Mouse (Mus musculus): Measurements from ENCODE around the gene Zkscan2.

The Zkscan2 gene

DNA sequence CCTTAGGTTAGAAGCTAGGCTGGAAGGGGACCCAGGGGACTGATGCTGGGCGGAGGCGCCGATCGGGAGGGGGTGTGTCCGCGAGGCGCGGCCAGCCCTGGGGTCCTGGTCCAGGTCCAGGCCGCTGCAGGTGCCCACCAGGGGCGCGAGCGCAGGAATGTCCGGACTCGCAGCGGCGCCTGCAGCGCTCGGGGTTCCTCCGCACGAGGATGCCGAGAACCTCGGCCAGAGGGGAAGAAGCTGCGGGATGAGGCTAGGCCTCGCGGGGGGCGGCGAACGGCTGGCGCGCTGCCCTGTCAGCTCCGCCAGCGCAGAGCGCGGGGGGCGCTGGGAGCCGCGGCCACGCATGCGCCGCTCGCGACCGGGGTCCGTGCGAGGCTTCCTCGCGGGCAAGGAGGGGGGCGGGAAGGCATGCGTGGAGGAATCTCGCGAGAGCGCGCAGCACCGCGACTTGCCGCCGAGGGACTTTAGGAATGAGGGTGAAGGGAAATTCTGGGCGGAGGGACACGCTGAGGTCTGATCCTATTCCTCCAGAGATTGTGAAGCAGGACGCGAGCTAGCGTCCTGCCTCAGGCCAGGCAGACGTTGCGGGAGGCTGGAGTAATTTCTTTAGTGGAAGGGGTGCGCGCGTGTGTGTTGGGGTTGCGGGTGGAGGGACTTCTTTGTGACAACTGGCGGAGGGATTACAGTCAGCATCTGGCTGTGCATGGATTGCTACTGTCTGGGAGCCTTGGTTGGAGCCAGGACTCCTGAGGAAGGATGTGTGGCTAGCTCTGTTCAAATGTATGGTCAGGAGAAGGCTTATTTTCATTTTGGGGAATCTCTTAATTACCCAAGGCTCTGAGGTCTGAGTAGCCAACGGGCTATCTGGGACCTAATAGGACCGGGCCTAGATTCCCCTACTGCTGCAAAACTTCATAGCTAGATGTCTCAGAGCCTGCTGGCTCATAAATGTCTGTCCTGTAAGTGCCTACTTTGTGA is at the start of gene Zkscan2:
Gene Zkscan2, minus strand, starts transcription at position 211 of the 981 bp plus-strand sequence.
- peak; percentile 8 for DNase-seq (ENCODE audit: low read depth, low spot score)

DNA sequence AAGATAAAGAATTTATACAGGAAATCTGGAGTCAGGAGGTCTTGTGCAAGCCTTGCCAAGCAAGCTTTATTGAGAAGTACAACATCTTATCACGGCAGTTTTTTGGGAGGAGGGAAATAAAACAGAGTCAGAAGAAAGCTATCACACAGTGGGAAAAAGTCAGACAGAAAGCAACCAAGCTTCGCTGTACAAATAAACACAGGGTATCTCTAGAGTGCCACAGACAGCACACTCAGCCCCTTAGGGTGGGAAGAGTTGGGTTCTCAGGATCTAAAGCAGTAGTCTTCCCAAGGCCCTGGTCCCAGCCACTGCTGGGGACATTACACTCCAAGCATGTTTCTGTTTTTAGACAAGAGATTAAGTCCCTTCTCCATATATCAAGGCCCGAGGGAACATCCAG is 28.9 kb upstream of the Zkscan2 start:
- DNase-seq (ENCODE audit: low read depth, low spot score): no peak

DNA sequence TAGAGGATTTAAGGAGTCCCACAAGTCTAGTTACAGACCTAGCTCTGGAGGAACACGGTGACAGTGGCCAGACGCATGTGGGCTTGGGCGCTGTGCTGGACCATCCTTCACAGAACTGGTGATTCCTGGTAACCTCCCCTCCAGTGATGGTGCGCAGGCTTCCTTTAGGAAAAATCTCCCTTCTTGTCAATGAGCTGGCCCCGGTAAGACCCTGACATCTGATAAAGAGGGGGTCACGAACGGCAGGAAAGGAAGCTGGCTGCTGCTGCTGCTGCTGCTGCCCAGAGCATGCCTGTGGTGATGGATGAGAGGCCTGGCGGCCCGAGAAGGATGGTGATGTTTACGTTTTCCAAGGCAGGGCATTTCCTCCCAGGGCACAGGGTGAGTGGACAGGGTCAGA is 25.5 kb upstream of the Zkscan2 start:
- no peak for DNase-seq (ENCODE audit: low read depth, low spot score)

DNA sequence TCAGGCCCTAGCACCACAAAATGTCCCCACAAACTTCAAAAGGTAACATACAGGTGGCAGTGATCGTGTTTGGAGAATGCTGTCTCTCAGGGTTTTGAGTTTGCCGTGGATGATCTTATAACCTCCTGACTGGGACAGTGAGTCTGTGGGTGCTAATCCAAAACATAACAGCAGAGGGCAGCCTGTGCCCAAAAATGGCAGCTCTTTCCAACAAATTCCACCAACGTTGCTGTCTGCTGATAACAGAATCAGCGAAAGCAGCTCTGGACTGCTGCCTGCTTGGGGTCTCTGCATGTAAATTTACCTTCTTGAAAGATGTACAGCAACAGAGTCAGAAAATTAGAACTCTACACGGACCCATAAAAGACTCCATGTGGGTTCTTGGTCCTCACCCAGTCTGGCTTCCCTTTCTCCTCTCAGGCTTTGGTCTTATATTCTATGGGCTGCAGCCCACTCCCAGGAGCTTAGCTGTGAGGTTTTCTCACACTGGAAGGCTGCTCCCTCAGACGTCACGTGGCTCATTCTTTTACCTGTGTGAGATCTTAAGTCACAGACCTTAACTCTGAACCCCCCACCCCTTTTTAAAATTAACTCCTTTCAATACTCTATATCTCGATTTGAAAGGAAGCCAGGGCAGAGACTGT is 24.1 kb upstream of the Zkscan2 start:
- DNase-seq (ENCODE audit: low read depth, low spot score): no peak

DNA sequence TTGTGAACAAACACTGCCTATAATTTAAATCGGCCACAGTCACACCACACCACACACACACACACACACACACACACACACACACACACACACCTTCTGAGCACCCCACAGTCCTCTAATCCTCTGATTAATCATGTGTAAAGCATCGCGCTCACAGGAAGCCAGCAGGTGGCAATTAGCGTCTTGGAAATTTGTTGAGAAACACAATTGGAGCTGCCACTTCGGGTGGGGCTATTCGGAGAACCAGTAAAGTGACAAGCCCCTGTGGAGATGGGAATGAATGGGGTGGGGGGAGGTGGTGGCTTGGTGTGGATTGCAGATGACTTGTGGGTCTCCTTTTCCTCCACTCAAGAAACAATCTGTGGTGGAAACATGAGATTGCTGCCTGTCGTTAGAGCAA is 7.7 kb upstream of the Zkscan2 start:
- no peak for DNase-seq (ENCODE audit: low read depth, low spot score)

DNA sequence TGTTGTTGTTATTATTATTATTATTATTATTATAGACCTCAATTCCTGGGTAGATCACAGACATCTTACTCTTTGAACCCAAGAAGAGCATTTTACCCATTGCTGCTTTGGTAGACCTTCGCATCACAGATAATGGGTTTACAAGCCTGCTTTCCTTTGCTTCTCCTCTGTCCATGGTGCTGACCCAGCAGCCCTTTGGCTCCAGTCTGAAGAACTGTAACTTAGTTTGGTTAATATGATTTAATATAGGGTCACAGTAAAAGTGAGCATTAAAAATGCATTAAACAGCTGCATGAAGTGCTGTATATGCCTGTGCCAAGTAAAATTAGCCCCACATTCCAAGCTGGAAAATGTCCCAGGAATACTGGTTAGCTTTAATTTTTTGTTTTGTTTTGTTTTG is 3.1 kb upstream of the Zkscan2 start:
- no peak for DNase-seq (ENCODE audit: low read depth, low spot score)

DNA sequence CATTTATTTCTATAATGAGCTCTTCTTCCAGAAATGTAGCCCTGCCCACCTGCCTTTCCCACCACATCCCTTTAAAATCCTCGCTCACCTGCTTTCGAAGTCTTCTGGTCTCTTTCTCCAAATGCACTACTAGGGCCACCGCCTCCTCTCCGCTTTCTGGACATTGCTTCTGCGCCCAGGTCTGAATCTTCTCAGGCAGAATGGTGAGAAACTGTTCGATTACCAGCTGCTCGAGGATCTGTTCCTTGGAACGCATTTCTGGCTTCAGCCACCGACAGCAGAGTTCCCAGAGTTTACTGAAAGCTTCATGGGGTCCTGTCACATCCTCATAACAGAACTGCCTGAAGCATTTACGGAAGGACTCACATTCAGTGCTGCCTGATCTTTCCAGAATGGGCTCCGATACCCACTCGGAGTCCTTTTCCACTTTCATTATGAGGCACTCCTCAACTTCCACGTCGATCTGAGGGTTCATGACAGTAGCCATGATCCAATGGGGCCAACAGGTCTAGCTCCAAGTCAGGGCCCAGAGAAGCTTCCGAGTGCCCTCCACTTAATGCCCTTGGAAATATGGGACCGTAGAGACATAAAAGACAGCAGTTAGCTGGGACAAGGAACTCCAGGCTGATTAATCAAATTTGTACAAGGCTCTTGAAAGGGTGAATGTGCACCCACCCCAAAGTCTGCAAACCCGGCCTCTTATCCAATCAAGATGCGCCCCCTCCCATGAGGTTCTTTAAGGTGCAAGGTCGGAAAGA is 589 bp downstream of the Zkscan2 start:
- no peak for DNase-seq (ENCODE audit: low read depth, low spot score)

DNA sequence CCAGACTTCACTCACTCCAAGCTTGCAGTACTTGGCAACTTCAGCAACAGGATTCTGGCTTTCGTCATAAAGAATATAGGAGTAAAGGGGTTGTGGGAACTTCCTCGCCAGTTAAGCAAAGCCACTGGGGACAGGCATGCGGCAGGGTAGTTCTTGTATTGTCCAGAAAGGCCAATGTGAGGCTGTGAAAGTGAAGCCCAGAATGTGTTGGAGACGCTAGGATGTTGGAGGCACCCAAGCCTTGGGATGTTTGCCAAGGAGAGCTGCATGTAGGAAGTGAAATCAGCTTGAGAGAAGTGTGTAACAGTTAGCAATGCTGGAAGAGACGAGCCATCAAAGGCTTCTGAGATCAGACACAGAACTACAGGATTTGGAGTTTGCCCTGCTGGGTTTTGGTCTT is 12.5 kb downstream of the Zkscan2 start:
- no peak for DNase-seq (ENCODE audit: low read depth, low spot score)

DNA sequence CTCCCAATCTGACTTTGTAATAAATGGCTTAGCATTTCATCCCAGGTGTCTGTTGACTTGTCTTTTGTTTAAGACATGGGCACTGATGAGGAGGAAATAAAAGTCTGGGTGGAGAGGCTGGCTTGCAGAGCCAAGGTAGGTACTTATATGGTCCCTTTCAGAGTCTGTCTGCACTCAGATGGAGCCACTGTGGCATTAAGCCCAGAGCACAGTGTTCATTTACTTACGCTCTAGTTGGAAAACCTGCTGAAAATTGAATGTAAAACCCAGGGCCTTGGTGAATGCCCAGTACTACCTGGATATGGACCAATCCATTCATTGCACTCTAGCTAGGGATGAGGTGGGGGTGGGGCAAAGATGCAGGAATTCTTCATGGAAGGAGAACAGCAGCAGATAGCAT is 32.3 kb downstream of the Zkscan2 start:
- no peak for DNase-seq (ENCODE audit: low read depth, low spot score)

DNA sequence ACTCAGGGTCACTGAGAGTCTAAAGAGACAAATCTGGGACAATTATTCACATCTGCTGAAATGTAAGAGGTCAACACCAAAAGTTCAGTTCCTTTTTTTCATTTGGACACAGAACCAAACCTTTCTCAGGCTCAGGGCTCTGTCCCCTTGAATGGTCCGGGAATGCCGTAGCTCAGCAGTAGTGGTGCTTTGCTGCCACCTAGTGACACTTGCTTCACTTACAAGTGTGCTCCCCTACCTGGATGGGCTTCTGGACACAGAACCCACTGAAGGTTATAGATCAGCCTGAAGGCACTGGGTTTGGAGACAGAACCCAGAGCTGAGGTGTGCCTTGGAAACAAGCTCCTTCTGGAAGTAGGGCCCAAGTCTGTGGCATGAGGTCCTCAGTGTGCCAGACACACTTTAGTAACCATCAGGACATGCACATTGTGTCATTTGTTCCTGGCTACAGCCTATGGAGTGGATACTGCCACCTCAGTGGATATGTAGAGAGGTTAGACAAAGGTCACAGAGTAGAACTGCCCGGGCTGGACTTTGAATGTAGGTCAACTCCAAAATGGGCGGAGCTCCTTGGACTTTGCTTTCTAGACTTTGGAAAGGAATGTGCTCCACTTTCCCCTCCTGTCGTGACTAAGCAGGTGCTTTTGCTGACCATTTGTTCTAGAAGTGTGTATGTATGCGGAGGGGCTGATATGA is 34.4 kb downstream of the Zkscan2 start:
- peak; percentile 61 for DNase-seq (ENCODE audit: low read depth, low spot score)

DNA sequence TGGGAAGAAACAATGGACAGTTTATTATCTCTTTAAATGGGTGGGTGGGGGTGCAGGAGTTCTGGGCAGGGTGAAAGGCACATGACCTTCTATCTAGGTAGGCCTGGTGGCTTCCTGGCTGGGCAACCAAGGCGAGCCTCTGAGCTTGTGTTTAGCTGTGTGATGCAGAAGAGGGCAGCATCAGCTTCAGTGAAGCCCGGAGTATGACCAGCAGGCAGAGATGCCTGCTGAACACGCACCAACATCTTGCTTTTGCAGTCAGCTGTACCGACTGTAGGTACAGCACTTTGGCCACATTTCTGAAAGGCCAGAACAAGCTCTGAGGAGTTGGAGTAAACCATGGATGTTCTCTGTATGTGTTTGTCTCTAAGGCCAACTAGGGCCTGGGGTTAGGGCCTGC is 36.7 kb downstream of the Zkscan2 start:
- DNase-seq (ENCODE audit: low read depth, low spot score): no peak

DNA sequence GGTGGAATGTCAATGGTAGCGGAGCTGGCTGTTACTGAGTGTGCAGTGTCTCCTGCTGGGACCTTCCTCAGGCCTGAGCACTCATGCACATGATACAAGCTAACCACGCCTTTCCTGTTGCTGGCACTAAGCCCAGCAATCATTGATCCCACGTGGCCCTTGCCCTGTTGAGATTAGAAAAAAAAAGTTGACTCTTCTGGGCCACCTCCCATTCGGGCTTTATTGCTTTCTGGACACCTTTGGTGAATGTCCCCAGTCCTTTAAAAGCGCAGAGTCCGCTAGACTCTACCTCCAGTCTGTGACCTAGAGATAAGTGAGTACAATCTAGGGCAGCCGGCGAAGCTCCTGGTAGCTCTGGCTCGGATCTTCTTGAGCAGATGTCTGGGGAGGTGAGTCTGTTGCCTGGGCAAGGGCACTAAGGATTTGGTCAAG is 38.2 kb downstream of the Zkscan2 start, which contains the start of gene Aqp8:
Gene Aqp8, plus strand, starts transcription at position 222 of the 432 bp plus-strand sequence.
- peak; percentile 13 for DNase-seq (ENCODE audit: low read depth, low spot score)

DNA sequence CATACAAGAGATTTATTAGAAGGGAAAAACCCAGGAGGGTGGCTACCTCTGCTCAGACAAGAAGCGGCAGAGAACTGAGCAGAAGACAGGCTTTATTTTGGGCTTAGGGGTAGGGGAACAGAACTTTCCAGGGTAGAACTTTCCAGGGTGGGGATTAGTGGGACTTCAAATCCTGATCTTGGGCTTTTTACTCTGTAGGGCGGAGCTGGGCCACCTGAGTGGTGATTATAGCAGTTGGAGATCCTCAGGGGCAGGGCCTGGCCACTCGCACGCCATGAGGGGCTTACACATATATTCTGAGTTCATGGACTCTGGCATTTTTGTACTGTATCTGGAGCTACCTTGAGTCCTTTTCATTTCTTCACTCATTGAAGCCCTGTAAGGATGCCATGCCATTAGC is 38.9 kb downstream of the Zkscan2 start:
- DNase-seq (ENCODE audit: low read depth, low spot score): no peak

DNA sequence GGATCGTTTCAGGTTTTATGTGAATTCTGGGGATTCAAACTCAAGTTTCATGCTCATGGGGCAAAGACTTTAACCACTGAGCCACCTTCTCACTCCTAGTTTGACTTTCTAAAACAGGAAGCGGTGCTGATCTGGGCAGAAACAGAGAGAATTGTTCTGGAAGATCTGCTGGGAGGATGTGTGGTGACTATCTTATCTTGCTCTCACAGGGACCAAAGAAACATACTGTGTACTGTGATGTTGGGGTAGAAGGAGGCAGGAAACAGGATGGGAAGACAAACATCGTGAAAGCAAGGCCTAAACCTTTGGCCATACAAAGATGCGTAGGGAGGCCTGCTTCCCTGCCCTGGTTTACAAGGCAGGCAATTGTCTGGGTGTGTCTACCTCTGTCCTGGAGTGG is 41.0 kb downstream of the Zkscan2 start:
- DNase-seq (ENCODE audit: low read depth, low spot score): no peak

DNA sequence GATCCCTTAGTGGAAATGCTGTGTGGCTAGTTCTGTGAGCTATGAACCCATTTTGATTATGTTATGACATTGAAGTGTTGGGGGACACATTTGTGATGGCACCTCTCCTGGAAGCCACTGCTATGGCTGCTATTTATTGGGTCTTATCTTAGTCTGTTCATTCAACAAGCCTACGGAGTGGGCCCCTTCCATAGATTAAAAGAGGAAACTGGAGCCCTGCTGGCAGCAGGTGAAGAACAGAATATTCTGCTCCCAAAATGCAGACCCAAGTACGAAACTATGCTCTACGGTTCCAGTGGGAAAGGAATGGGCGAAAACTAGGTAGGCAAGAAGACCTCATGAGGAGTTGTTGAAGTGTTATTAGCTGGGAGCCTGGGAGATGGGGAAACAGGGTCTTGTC is 41.9 kb downstream of the Zkscan2 start:
- DNase-seq (ENCODE audit: low read depth, low spot score): no peak

DNA sequence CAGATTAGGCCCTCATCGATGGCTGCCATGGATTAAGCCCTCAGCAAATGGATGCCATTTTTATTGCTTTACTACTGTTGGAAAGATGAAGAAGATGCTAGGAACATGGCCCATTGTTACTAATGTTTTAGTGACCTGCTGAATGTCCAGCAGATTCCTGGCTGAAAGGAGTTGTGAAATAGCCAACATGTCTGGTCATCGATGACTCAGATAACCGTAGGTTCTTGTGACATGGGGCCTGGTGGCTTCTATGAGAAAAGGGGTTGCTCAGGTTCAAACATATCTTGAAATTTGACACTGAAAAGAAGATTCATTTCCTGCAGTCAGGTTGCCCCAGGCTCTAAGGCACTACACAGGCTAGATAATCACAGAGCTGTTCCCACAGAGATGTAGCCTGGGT is 45.2 kb downstream of the Zkscan2 start:
- no peak for DNase-seq (ENCODE audit: low read depth, low spot score)

DNA sequence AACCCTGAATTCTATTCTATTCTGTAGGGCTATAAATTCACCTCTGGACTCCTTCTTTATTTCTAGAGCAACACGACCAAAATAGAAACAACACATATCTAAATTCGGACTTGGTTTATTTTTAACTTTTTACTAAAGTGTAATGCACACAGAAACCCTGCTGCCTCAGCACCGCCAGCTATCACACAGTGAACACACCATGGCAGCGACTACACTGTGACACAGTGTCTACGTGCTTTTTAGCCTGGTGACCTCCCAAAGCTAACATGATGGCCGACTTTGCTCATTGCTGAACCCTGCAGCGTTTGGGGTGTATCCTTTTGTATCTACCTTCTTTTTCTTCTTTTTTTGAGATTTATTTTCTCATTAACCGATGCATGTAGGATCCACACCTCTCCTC is 47.2 kb downstream of the Zkscan2 start:
- DNase-seq (ENCODE audit: low read depth, low spot score): peak; percentile 43

DNA sequence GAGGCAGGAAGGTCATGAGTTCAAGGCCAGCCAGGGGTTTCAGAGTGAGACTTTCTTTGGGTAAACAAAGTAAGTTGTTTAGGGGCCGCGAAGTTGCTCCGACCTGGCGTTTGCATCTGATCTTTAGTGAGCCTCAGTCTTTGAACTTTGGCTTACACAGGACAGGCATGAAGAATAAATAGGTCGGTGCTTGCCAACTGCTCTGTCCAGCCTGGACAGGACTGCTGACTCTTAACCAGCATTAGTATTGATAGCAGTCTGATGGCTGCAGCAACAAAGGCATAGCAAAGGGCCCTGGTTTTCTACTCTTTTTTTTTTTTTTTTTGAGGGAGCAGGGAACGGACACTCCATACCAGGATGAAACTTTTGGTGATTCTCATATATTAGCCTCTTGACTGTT is 47.7 kb downstream of the Zkscan2 start:
- DNase-seq (ENCODE audit: low read depth, low spot score): no peak

DNA sequence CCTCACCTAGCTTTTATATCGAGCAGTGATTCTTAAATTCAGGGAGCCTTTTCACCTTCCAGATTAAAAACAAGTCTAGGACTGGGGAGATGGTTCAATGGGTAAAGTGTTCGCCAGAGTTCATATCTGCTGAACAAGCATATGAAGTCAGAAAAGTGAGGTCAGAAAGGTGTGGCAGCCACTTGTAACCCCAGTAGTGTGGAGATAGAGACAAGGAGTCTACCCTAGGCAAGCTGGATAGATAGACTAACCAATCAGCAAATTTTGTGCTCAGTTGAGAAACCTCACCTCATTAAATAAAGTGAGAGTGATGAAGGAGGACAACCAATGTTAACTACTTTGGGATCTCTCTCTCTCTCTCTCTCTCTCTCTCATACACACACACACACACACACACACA is 49.7 kb downstream of the Zkscan2 start:
- no peak for DNase-seq (ENCODE audit: low read depth, low spot score)

DNA sequence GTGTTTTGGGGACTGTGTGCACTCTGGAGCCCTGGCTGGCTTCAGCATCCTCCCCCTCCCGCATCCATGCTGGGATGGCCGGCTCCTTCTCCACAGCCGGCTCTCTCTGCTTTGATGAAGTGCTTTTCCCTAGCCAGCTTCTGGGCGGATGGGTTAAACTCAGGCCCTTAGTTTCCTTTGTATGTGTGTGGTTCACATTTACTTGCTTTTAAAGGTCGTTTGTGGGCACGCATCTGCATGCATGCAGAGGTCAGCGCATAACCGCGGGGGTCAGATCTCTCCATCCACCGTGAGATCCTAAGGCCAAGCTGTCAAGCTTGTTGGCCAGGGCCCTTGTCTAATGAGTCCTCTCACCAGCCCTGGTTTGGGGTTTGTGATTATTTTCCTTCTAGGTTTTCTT is 50.6 kb downstream of the Zkscan2 start:
- DNase-seq (ENCODE audit: low read depth, low spot score): no peak

DNA sequence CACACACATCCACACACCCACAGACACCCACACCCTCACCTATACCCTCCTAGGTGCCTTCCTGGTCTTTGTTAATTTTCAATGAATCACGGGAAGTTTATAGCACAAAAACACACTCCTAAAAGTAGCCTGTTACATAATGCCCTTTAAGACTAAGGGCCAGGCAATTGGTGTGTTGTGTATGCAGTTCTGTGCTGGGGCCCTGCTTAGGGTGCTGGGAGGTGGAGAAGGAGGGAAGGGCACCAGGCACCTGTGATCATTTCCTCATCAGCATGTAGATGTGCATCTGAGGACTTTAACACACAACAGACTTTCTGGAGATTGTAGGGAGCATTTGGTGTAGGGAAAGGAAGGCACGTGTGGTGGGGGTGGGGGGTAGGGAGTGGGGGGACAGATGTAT is 51.5 kb downstream of the Zkscan2 start:
- no peak for DNase-seq (ENCODE audit: low read depth, low spot score)

DNA sequence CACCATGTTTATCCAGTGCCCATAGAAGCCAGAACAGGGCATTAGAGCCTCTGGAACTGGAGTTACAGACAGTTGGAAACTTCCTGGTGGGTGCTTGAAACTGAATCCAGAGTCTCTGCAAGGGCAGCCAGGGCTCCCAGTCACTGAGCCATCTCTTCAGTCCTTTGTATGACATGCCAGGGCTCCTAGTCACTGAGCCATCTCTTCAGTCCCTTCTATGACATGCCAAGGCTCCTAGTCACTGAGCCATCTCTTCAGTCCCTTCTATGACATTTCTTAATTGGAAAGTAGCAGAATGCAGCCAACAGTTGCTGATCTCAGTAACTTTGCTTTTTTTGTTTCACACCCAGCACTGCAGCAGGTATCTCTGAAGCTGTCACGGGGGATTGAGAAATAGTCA is 58.2 kb downstream of the Zkscan2 start:
- no peak for DNase-seq (ENCODE audit: low read depth, low spot score)

All from skeletal muscle tissue, adult 2 months (tissue).